Comparison of ENCODE assay signal across 8 mouse cellular contexts in the genomic region with DNA sequence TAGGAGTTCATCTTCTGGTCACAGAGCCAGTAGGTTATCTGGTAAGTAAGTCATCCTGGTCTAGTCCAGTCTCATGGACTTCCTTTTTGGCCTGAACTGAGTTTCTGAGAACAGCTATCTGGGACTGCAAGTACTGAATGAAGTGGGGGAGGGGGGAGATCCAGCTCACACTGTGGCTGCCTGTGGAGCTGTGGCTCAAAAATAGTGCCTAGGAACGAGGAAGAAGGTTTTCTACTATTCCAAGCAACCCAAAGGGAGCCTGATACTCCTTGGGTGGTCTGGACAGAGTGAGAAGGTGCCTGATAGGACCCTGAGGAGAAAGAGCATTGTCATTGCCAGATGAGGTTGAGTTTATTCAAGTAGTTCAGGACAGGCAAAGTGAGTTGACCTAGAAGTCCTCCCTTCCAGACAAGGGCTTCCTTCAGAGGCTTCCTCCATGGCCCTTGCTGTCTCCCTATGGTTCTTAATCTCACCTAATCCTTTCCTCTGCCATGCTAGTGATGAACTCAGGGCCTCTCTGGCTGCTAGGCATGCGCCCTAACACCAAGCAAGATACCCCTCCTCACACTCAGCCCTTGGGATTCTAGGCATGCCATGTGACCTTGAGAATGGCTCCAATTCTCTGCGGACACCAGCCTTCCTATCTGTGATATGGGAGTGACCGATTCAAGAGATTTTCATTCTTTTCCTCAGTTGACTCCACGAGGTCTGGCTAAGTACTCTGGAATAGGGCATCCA. TPM values are rescaled to one million over a fixed set of nuclear protein-coding genes. Genes with fewer than 3 reads are reported as not detected.
DNase-seq lines count a peak whose midpoint lies in the region; ATAC-seq and TF ChIP-seq lines count a peak whose summit lies in the region.

No protein-coding gene starts in this region.

- H3K4me1 ChIP-seq in lung, postnatal 0 days (ENCODE audit: insufficient read depth, low read depth, low read length), result peaks cover 5% of the 10 kb centered on the region; the same call in 1 of the 2 replicates
- H3K4me1 ChIP-seq in hindbrain, embryonic 10.5 days (replicated peaks), result peaks cover 28% of the 10 kb centered on the region
- peaks cover 18% of the 10 kb centered on the region for H3K4me1 ChIP-seq in midbrain, embryonic 12.5 days

- no peaks in the 10 kb centered on the region for H3K36me3 ChIP-seq in lung, postnatal 0 days (ENCODE audit: insufficient read depth, low read length)
- peaks cover 14% of the 10 kb centered on the region for H3K36me3 ChIP-seq in hindbrain, embryonic 10.5 days
- H3K36me3 ChIP-seq in midbrain, embryonic 12.5 days, result peaks cover 12% of the 10 kb centered on the region

- TF ChIP-seq EP300 in lung, postnatal 0 days (IDR thresholded peaks at IDR 0.05), result no peak

- H3K27ac ChIP-seq in lung, postnatal 0 days (ENCODE audit: low read length), result peak overlapping the region; percentile 93; the same call in 1 of the 2 replicates
- peak overlapping the region; percentile 98 for H3K27ac ChIP-seq in hindbrain, embryonic 10.5 days
- H3K27ac ChIP-seq in midbrain, embryonic 12.5 days (replicated peaks), result peak overlapping the region; percentile 100

- H3K27me3 ChIP-seq in lung, postnatal 0 days (replicated peaks; ENCODE audit: insufficient read depth, low read length), result no peaks in the 10 kb centered on the region
- H3K27me3 ChIP-seq in hindbrain, embryonic 10.5 days (ENCODE audit: insufficient read depth, poor library complexity, severe bottlenecking), result no peaks in the 10 kb centered on the region
- H3K27me3 ChIP-seq in midbrain, embryonic 12.5 days, result no peaks in the 10 kb centered on the region

- 30% methylated on average over 5 of the region's 5 CpGs for WGBS in lung, postnatal 0 days
- WGBS in hindbrain, embryonic 10.5 days, result 39% methylated on average over 5 of the region's 5 CpGs
- WGBS in midbrain, embryonic 12.5 days, result 28% methylated on average over 5 of the region's 5 CpGs

- H3K4me3 ChIP-seq in lung, postnatal 0 days (ENCODE audit: low read depth, low read length), result peak overlapping the region; percentile 90
- peak overlapping the region; percentile 90 for H3K4me3 ChIP-seq in hindbrain, embryonic 10.5 days
- peak overlapping the region; percentile 82 for H3K4me3 ChIP-seq in midbrain, embryonic 12.5 days

- peak; percentile 35 for DNase-seq in cerebellum, adult 11-12 months
- peak; percentile 29 for DNase-seq in lung, postnatal 0 days (ENCODE audit: low spot score)
- no peak for DNase-seq in lung, postnatal 14 days
- DNase-seq in hindbrain, embryonic 10.5 days (ENCODE audit: low spot score), result no peak

- H3K9ac ChIP-seq in lung, postnatal 0 days (replicated peaks; ENCODE audit: low read depth), result no peak overlapping the region
- peak overlapping the region; percentile 92 for H3K9ac ChIP-seq in midbrain, embryonic 12.5 days (replicated peaks)

- H3K4me2 ChIP-seq in lung, postnatal 0 days (replicated peaks; ENCODE audit: low read depth, low read length), result peak overlapping the region; percentile 85
- H3K4me2 ChIP-seq in midbrain, embryonic 12.5 days (replicated peaks), result peak overlapping the region; percentile 76

- no peak for ATAC-seq in cerebellum, adult (ENCODE audit: insufficient number of reproducible peaks, low FRiP score, low TSS enrichment)
- ATAC-seq in lung, postnatal 0 days, result no peak
- ATAC-seq in midbrain, embryonic 12.5 days (ENCODE audit: low FRiP score, low read depth), result 0 out of 2 replicates have a peak, but pooled peaks have one; percentile 0
- ATAC-seq in inflammation-experienced regulatory T-cells, adult 6 months, result no peak
- no peak for ATAC-seq in megakaryocyte progenitor cell, adult 5-6 weeks (replicated peaks; ENCODE audit: poor library complexity)

- no peak for TF ChIP-seq CTCF in lung, postnatal 0 days (IDR thresholded peaks at IDR 0.05)

- H3K9me3 ChIP-seq in lung, postnatal 0 days (ENCODE audit: low read length), result no peaks in the 10 kb centered on the region
- H3K9me3 ChIP-seq in hindbrain, embryonic 10.5 days, result no peaks in the 10 kb centered on the region
- H3K9me3 ChIP-seq in midbrain, embryonic 12.5 days, result no peaks in the 10 kb centered on the region

RNA-seq across cellular contexts. Expression of a gene that starts 14.6 kb away (rescaled TPM):
- 16.0 and 17.7 TPM in 2 replicates for polyA plus RNA-seq in lung, postnatal 0 days (2015; fragmentation: Nextera tagmentation; extraction: Ambion mirVana)
- 18.5 and 20.9 TPM in 2 replicates for polyA plus RNA-seq in hindbrain, embryonic 10.5 days (2016; fragmentation: Nextera tagmentation; extraction: Ambion mirVana)
- 37.6 and 39.3 TPM in 2 replicates for polyA plus RNA-seq in midbrain, embryonic 12.5 days (2016; fragmentation: Nextera tagmentation; extraction: Ambion mirVana)
- 10 to 100 TPM; 29.3 to 53.7 (median 41.9) TPM for polyA plus RNA-seq in inflammation-experienced regulatory T-cells, adult 6 months (2017; shearing (Covaris generic))
- total RNA-seq in megakaryocyte progenitor cell, adult 5-6 weeks (2015), result 48.3 and 62.8 TPM in 2 replicates
- total RNA-seq in megakaryocyte progenitor cell, adult 5-6 weeks (2017), result 27.1 and 50.4 TPM in 2 replicates

Comparison
In these comparisons a context has a peak if more than half of its experiments do, and no peak if none do; other contexts are left out.
1. DNase-seq: peak in cerebellum, adult 11-12 months (single experiment) and lung, postnatal 0 days (single experiment); none in lung, postnatal 14 days (single experiment) and hindbrain, embryonic 10.5 days (single experiment).
2. Peak in every context shown above with its lines, with median percentiles within 50 percentile points of each other: H3K27ac ChIP-seq and H3K4me3 ChIP-seq.